Mouse (Mus musculus) liver, adult 2 months (tissue): ENCODE measurements around the gene Palmd. TPM values are rescaled to one million over a fixed set of nuclear protein-coding genes. Genes with fewer than 3 reads are reported as not detected.

Experiments used
- DNase-seq: peaks from one replicate; pipeline ENCODE4 v3.0.0-alpha.2; 2011; ENCODE audit warnings: low read depth, low spot score; ENCODE audit errors: extremely low read depth
- H3K27ac ChIP-seq: fragments of 200-500 bp; replicated peaks from 2 replicates; pipeline ENCODE4 v1.5.1; 2012; ENCODE audit warnings: low read depth, mild to moderate bottlenecking, control low read depth, inconsistent platforms, low read length; ENCODE audit not compliant: insufficient read depth
- H3K27me3 ChIP-seq: fragments of 200-500 bp; 2 replicates; pipeline ENCODE4 v1.6.1; 2012; ENCODE audit warnings: mild to moderate bottlenecking, moderate library complexity, low read length, inconsistent platforms; ENCODE audit not compliant: control insufficient read depth, insufficient read depth
- H3K36me3 ChIP-seq: fragments of 200-500 bp; 2 replicates; pipeline ENCODE4 v1.6.1; 2012; ENCODE audit warnings: low read length, inconsistent platforms; ENCODE audit not compliant: control insufficient read depth, insufficient read depth
- H3K4me1 ChIP-seq: fragments of 200-500 bp; 2 replicates; pipeline ENCODE4 v1.6.1; 2011; ENCODE audit warnings: low read length; ENCODE audit not compliant: control insufficient read depth, insufficient read depth
- H3K4me3 ChIP-seq: fragments of 200-500 bp; 2 replicates; pipeline ENCODE4 v1.5.1; 2011; ENCODE audit warnings: low read depth, mild to moderate bottlenecking, control low read depth, low read length, moderate library complexity; ENCODE audit not compliant: insufficient read depth
- H3K79me2 ChIP-seq: fragments of 200-500 bp; 2 replicates; pipeline ENCODE4 v1.6.1; 2012; ENCODE audit warnings: inconsistent platforms, mild to moderate bottlenecking, low read length, moderate library complexity; ENCODE audit not compliant: control insufficient read depth, insufficient read depth
- H3K9ac ChIP-seq: fragments of 200-500 bp; 2 replicates; pipeline ENCODE4 v1.6.1; 2012; ENCODE audit warnings: low read depth, mild to moderate bottlenecking, control low read depth, inconsistent platforms, low read length
- CTCF ChIP-seq: fragments of 200-500 bp; IDR thresholded peaks from 2 replicates; pipeline ENCODE4 v1.5.1; 2011; ENCODE audit warnings: low read depth, low read length, control low read depth
- POLR2A ChIP-seq: fragments of 200-500 bp; IDR thresholded peaks from 2 replicates; pipeline ENCODE4 v1.6.1; 2011; ENCODE audit warnings: low read length, control low read depth; ENCODE audit not compliant: insufficient read depth; ENCODE audit errors: extremely low read depth
- WGBS: fragments of 180-500 bp; shearing (Covaris S2); methylation state at CpG from one replicate; pipeline ENCODE4 v1.1.7; 2018; 5-methylcytosine and 5-hydroxymethylcytosine counted together
- polyA plus RNA-seq: library from polyadenylated mRNA; depleted of rRNA; stranded (reverse); fragments of >200 nt; gene quantifications from 2 replicates; pipeline ENCODE4 v1.2.3, GENCODE M21; 2012; rRNA removed
- total RNA-seq: library from RNA; depleted of rRNA; stranded (reverse); fragments of >200 nt; gene quantifications from 2 replicates; pipeline ENCODE4 v1.2.3, GENCODE M21; 2014; rRNA removed

The Palmd gene
- 14.2 and 16.5 TPM in 2 replicates for total RNA-seq
- polyA plus RNA-seq, result 6.6 and 6.9 TPM in 2 replicates

DNA sequence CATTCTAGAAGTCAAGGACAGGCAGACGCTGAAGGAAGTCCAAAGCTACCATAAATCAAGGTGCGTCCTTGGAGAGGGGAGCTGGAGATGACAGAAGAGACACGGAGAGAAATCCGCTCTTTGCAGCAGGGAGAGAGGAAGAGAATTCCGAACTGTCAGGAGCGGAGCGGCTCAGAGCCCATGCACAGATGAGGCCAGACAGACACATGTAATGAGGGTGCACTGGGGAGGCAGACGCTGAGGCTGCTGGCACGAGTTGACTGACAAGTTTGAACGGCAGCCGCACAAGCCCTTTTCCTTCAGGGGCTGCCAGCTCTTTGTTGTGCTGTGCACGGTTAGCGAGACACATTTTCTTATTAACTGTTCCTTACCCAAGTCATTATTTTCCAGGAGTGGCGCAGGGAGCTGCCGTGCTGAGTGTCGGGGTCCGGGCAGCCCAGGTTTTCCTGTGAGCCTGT, at the start of gene Palmd:
Gene Palmd (minus strand): TSS at position 448 of the 458 bp plus-strand sequence.
- H3K36me3 ChIP-seq, result no peaks in the 10 kb centered on the region
- WGBS, result under 1% methylated on average over 17 of the region's 17 CpGs
- TF ChIP-seq CTCF, result no peak
- 0 out of 2 replicates have a peak, but pooled peaks have one; percentile 27 for TF ChIP-seq POLR2A
- no peaks in the 10 kb centered on the region for H3K27me3 ChIP-seq
- DNase-seq, result peak; percentile 78
- peak within 1 kb of the TSS; percentile 95 for H3K27ac ChIP-seq
- H3K9ac ChIP-seq, result peak within 1 kb of the TSS; percentile 82
- peak within 1 kb of the TSS; percentile 43 for H3K4me3 ChIP-seq
- peaks cover 11% of the 10 kb centered on the region; the same call in 1 of the 2 replicates for H3K79me2 ChIP-seq
- H3K4me1 ChIP-seq, result peaks cover 16% of the 10 kb centered on the region; the same call in 1 of the 2 replicates

GRCm38 (mm10) chr3:117010182-117010581, 41.4 kb upstream of the Palmd start:
- Histone ChIP-seq H3K27me3 (no peaks in the 10 kb centered on the region), H3K4me1 (no peaks in the 10 kb centered on the region), H3K36me3 (no peaks in the 10 kb centered on the region), H3K27ac (no peak overlapping the region), H3K9ac (no peak overlapping the region), H3K4me3 (no peak overlapping the region), H3K79me2 (no peaks in the 10 kb centered on the region)
- TF ChIP-seq CTCF (no peak), POLR2A (no peak)
- 82% methylated on average over 6 of the region's 6 CpGs for WGBS
- no peak for DNase-seq

DNA sequence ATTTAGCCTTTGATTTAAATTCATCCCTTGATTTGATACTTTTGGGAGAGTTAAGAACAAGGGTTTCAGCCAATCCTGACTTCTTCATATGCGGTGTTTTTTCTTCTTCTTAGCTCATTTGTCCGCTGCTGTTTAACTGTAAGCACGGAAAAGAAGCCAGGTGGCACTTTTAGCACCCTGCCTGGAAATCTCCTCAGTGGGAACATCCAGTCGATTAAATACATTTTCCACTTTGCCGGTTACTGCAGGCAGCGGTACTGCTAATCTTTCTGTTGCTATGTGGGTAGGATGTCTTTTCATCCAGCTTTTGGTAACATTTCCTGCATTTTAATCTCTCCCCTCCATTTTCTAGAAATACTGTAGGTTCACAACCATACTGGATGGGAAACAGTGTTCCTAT, 38.6 kb upstream of the Palmd start:
- Histone ChIP-seq H3K36me3 (no peaks in the 10 kb centered on the region), H3K27ac (no peak overlapping the region), H3K4me3 (no peak overlapping the region), H3K4me1 (no peaks in the 10 kb centered on the region), H3K79me2 (no peaks in the 10 kb centered on the region), H3K27me3 (no peaks in the 10 kb centered on the region), H3K9ac (no peak overlapping the region)
- no peak for DNase-seq
- no peak for TF ChIP-seq CTCF
- TF ChIP-seq POLR2A, result no peak
- 92% methylated on average over 6 of the region's 6 CpGs for WGBS

DNA sequence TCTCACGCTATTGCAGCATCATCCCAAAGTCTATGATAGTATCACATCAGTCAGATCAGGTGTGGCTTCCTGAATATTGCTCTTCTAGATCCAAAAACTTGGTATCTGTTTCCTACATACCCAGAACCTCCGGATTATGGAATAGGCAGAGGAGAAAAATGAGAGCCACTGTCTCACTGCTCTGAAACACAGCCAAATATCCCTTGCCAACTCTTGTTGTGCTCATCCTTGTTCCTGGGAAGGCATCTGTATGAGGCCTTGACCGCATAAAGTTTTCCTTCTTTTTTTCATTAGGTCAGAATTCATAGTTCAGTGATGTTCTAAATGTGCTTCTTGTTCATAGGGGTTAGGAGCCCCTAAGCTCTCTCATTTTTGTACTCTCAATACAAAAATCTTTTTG, 37.8 kb upstream of the Palmd start:
- H3K79me2 ChIP-seq, result no peaks in the 10 kb centered on the region
- DNase-seq, result no peak
- H3K27ac ChIP-seq, result no peak overlapping the region
- H3K36me3 ChIP-seq, result no peaks in the 10 kb centered on the region
- WGBS, result 87% methylated on average over 3 of the region's 3 CpGs
- H3K27me3 ChIP-seq, result no peaks in the 10 kb centered on the region
- H3K4me1 ChIP-seq, result no peaks in the 10 kb centered on the region
- no peak for TF ChIP-seq CTCF
- TF ChIP-seq POLR2A, result no peak
- no peak overlapping the region for H3K9ac ChIP-seq
- H3K4me3 ChIP-seq, result no peak overlapping the region

DNA sequence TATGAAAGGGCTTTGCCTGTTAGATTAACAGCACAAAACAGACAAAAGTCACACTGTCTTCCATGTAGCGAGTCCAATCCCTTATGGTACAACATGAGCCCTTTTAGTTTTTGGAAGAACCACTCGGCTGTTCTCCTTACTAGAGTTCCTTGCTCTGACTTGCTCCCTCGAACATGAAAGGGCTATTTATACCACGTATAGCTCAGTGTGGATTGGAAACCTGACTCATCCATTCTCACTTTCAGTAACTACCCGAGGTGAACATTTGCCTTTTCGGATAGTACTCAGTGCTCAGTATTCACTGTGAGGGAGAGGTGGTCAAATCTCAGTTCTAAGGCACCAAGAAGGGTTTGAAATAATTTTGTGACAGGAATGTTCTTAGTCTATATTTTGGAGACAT, 34.6 kb upstream of the Palmd start:
- H3K27ac ChIP-seq, result no peak overlapping the region
- no peak for DNase-seq
- no peak overlapping the region for H3K9ac ChIP-seq
- H3K4me1 ChIP-seq, result no peaks in the 10 kb centered on the region
- TF ChIP-seq POLR2A (no peak), CTCF (no peak)
- WGBS, result 88% methylated on average over 6 of the region's 6 CpGs
- H3K4me3 ChIP-seq, result no peak overlapping the region
- no peaks in the 10 kb centered on the region for H3K27me3 ChIP-seq
- H3K79me2 ChIP-seq, result no peaks in the 10 kb centered on the region
- H3K36me3 ChIP-seq, result no peaks in the 10 kb centered on the region

- Histone ChIP-seq H3K36me3 (no peaks in the 10 kb centered on the region), H3K9ac (no peak overlapping the region), H3K27ac (no peak overlapping the region), H3K27me3 (no peaks in the 10 kb centered on the region), H3K79me2 (no peaks in the 10 kb centered on the region), H3K4me1 (no peaks in the 10 kb centered on the region), H3K4me3 (no peak overlapping the region)
- no peak for TF ChIP-seq CTCF
- TF ChIP-seq POLR2A, result no peak
- no peak for DNase-seq
- WGBS, result 84% methylated on average over 9 of the region's 9 CpGs
These were observed 33.1 kb upstream of the Palmd start for GRCm38 (mm10) chr3:117001686-117002485.
